Mouse (Mus musculus) midbrain, postnatal 0 days (tissue): ENCODE data around the gene Carns1. TPM values are rescaled to one million over a fixed set of nuclear protein-coding genes. Genes with fewer than 3 reads are reported as not detected.

ENCODE experiments used
- ATAC-seq: fragments of 200-750 bp; cut with Nextera tagmentation; 2 replicates; pipeline ENCODE4 v1.8.0; 2017; ENCODE audit warnings: moderate number of reproducible peaks, mild to moderate bottlenecking, moderate TSS enrichment, moderate library complexity; ENCODE audit not compliant: low FRiP score
- DNase-seq: peaks from one replicate; pipeline ENCODE4 v3.0.0-alpha.2; 2015; ENCODE audit warnings: low spot score
- H3K27ac ChIP-seq: fragments of 300-500 bp; sonication (generic); 2 replicates; pipeline ENCODE4 v1.5.1; 2014; ENCODE audit warnings: low read depth, mild to moderate bottlenecking, low read length, mixed read lengths
- H3K27me3 ChIP-seq: fragments of 300-500 bp; sonication (generic); 2 replicates; pipeline ENCODE4 v1.6.1; 2014; ENCODE audit warnings: low read length, control low read depth, mixed read lengths; ENCODE audit not compliant: insufficient read depth
- H3K36me3 ChIP-seq: fragments of 300-500 bp; sonication (generic); 2 replicates; pipeline ENCODE4 v1.6.1; 2014; ENCODE audit warnings: low read length, control low read depth, mixed read lengths; ENCODE audit not compliant: insufficient read depth
- H3K4me1 ChIP-seq: fragments of 300-500 bp; sonication (generic); 2 replicates; pipeline ENCODE4 v1.6.1; 2014; ENCODE audit warnings: mild to moderate bottlenecking, control low read depth, antibody characterized with exemption, low read length, mixed read lengths; ENCODE audit not compliant: insufficient read depth
- H3K4me2 ChIP-seq: fragments of 300-500 bp; sonication (generic); 2 replicates; pipeline ENCODE4 v1.6.1; 2014; ENCODE audit warnings: low read depth, mild to moderate bottlenecking, low read length, mixed read lengths; ENCODE audit not compliant: poor library complexity, severe bottlenecking
- H3K4me3 ChIP-seq: fragments of 300-500 bp; sonication (generic); 2 replicates; pipeline ENCODE4 v1.5.1; 2014; ENCODE audit warnings: low read depth, mild to moderate bottlenecking, low read length, moderate library complexity
- H3K9ac ChIP-seq: fragments of 300-500 bp; sonication (generic); replicated peaks from 2 replicates; pipeline ENCODE4 v1.6.1; 2014; ENCODE audit warnings: mild to moderate bottlenecking, low read length, moderate library complexity, mixed read lengths; ENCODE audit not compliant: poor library complexity, severe bottlenecking
- H3K9me3 ChIP-seq: fragments of 300-500 bp; sonication (generic); 2 replicates; pipeline ENCODE4 v1.6.1; 2016; ENCODE audit warnings: low read length, control low read depth
- CTCF ChIP-seq: IDR thresholded peaks from 2 replicates; pipeline ENCODE4 v1.5.1; 2016; ENCODE audit warnings: antibody characterized with exemption, mild to moderate bottlenecking
- WGBS: fragments of 180-500 bp; shearing (Covaris S2); extraction: QIAGEN DNeasy Blood & Tissue Kit; methylation state at CpG from one replicate; pipeline ENCODE4 v1.1.7; 2014; 5-methylcytosine and 5-hydroxymethylcytosine counted together
- polyA plus RNA-seq: library from polyadenylated mRNA; unstranded; fragments of >200 nt; fragmentation: Nextera tagmentation; extraction: Ambion mirVana; gene quantifications from 2 replicates; pipeline ENCODE4 v1.2.1, GENCODE M21; 2015
- total RNA-seq: library from RNA; depleted of rRNA; stranded (reverse); fragments of >200 nt; gene quantifications from 2 replicates; pipeline ENCODE4 v1.2.3, GENCODE M21; 2014

Gene Carns1
- total and polyA plus RNA-seq, 2 experiments from 2014 or later: 6.6 to 6.9 TPM

DNA sequence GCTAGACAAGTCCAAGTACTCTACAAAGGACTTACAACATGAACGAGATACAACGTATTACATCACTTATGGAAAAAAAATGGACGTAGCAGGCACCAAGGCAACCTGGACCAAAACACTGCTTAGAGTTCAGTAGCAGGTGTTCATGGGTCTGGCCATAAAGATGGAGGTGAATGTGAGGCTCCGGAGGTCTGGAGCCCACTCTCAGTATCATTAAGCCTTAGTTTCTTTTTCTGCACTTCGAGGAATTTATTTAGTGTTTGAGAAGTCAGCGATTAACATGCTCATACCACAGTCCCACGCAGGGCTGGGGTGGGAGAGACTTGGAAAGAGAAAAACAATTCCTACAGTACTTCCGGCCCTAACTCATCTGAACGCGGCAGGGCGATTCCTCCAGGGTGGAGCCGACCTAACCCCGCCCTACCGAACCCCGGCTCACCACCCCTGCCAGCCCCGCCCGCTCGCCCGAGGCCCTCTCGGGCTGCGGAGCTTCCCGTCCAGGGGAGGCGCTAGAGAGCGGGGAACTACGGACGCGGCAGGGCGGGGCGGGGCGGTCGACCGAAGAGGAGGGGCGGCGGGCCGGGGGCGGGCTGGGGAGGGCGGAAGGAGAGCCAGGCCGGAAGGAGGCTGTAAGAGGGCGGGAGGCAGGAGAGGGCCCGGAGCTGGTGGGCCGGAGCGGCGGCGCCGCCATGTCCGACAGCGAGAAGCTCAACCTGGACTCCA lies 16.4 kb upstream of the Carns1 start, which contains the start of gene Ppp1ca:
Gene Ppp1ca (plus strand): TSS at position 538 of the 723 bp plus-strand sequence.
- peak; percentile 88 for ATAC-seq
- Histone ChIP-seq H3K4me2 (peak within 1 kb of the TSS; percentile 88), H3K4me1 (peaks cover 10% of the 10 kb centered on the region), H3K9me3 (no peaks in the 10 kb centered on the region), H3K4me3 (peak within 1 kb of the TSS; percentile 94), H3K27me3 (no peaks in the 10 kb centered on the region), H3K36me3 (peaks cover 28% of the 10 kb centered on the region), H3K27ac (peak within 1 kb of the TSS; percentile 94), H3K9ac (peak within 1 kb of the TSS; percentile 100)
- peak; percentile 81 for TF ChIP-seq CTCF
- peak; percentile 90 for DNase-seq
- 6% methylated on average over 29 of the region's 47 CpGs for WGBS

DNA sequence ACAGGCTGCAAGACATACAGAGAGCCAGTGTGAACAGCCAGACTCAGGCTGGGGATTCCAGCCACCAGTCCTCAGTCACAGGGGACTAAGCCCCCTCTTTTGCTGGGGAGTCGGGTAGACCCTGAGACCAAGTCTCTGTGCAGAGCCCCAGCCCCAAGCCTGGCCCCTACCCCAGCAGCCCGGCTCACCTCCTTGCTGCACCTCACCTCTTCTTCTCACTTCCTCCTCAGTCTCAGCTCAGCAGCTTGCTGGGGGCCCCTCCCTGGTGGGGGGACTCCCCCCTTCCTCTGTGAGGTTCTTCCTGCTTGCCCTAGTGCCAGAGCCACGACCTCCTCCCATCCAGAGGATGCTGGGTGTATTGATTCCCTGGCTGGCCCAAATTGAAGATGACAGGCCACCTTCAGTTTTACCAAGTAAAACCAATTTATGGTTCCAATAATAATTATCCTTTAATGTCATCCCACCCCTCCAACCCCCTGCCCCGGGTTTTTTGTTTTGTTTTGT lies 15.6 kb upstream of the Carns1 start, which contains the start of gene Tbc1d10c:
Gene Tbc1d10c (minus strand): TSS at position 454 of the 504 bp plus-strand sequence.
- 67% methylated on average over 4 of the region's 4 CpGs for WGBS
- DNase-seq: no peak
- Histone ChIP-seq H3K4me3 (peak within 1 kb of the TSS; percentile 94), H3K9me3 (no peaks in the 10 kb centered on the region), H3K27me3 (no peaks in the 10 kb centered on the region), H3K4me1 (peaks cover 10% of the 10 kb centered on the region), H3K9ac (peak within 1 kb of the TSS; percentile 100), H3K4me2 (peak within 1 kb of the TSS; percentile 88), H3K36me3 (peaks cover 20% of the 10 kb centered on the region; the same call in 1 of the 2 replicates), H3K27ac (peak within 1 kb of the TSS; percentile 94)
- TF ChIP-seq CTCF: no peak
- ATAC-seq: no peak

DNA sequence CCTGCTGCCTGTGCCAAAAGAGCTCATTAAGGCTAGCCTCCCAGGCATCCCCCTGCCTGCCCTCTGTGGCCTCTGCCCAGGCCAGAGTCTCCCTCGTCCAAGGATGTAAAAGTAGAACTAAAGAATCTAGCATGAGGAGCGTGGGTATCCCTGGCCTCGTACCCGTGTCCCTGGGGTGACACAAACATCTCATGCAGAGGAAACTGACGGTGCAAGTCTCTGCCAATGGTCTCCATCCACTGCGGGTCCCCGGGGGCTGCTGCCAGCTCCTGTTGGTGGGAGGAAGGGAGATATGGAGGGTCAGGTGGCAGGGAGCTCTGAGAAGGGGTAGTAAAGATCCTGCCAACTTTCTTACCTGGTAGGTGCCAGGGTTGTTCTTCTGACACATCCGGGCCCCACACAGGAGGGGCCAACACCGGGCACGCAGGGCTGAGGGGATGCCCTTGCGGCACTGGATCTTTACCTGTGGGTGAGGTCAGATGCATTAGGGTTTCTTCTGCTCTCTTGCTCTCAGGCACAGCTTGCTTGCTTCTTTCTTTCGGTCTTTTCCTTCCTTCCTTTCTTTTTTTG lies 13.9 kb upstream of the Carns1 start:
- no peak for TF ChIP-seq CTCF
- Histone ChIP-seq H3K36me3 (peaks cover 3% of the 10 kb centered on the region; the same call in 1 of the 2 replicates), H3K9ac (no peak overlapping the region), H3K4me2 (no peak overlapping the region), H3K4me1 (peaks cover 10% of the 10 kb centered on the region), H3K27me3 (no peaks in the 10 kb centered on the region), H3K9me3 (no peaks in the 10 kb centered on the region), H3K4me3 (no peak overlapping the region), H3K27ac (no peak overlapping the region)
- ATAC-seq (no peak), DNase-seq (no peak)
- 86% methylated on average over 12 of the region's 12 CpGs for WGBS

DNA sequence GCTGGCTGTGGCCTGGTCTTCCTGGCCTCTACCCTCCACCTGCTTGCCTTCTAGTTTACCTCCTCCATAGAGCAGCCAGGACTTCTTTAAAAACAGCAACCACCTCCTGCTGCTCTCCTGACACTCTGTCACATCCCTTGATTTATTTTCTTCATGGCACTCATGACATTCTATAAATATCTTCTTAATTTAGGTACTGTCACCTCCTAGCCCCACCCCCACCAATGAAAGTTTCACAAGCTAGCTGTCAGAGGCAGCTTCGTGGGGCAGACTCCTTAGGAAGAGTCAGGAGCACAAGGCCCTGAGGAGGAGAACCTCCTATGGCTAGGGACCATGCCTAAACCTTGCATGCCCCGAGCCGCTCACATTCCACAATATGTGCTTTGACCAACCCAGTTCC lies 12.0 kb upstream of the Carns1 start:
- Histone ChIP-seq H3K9ac (no peak overlapping the region), H3K4me1 (no peaks in the 10 kb centered on the region), H3K36me3 (no peaks in the 10 kb centered on the region), H3K4me2 (no peak overlapping the region), H3K9me3 (no peaks in the 10 kb centered on the region), H3K27ac (no peak overlapping the region), H3K27me3 (no peaks in the 10 kb centered on the region), H3K4me3 (no peak overlapping the region)
- ATAC-seq (no peak), DNase-seq (no peak)
- TF ChIP-seq CTCF: no peak
- 74% methylated on average over 3 of the region's 3 CpGs for WGBS

DNA sequence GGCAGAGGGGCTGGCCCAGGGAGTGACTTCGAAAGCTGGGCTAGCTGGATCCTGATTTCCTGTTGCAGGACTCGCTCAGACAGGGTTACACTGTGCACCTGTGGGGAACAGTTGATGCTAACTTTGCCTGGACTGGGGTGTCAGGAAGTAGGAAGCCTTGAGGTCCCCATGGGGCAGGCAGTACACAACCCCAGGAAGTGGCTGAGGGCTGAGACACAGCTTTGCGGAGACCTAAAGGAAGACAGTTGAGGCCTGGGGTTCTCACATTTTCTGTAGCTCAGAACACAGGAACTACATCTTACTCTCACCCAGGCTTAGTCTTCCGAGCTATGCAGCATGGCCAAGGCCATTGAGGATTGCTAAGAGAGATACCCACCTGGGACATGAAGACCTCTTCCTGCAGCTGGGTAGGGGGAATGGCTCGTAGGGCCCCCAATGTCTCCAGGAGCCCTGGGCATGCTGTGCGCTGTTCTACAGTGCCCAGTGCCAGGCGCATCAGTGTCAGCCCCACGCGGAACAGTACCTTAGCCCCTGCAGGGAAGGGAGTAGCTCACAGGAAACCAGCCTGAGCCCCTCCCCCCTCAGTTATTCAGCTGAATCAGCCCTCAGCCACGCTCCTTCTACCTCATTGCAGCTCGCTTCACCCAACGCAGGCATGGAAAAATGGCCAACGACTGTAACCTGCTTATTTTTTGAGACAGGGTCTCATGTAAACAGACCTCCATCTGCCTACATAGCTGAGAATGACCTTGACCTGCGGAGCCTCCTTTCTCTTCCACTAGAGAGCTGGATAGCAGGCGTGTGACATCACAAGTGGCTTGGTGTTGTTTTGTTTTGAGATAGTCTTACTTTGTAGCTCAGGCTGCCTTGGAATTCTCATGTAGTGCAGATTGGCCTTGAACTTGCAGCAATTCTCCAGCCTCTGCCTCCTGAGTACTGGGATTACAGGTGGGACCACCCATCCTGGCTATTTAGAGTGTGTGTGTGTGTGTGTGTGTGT lies 10.0 kb upstream of the Carns1 start:
- no peak for TF ChIP-seq CTCF
- Histone ChIP-seq H3K9me3 (no peaks in the 10 kb centered on the region), H3K4me1 (peaks cover 4% of the 10 kb centered on the region; the same call in 1 of the 2 replicates), H3K4me3 (no peak overlapping the region), H3K27ac (no peak overlapping the region), H3K4me2 (no peak overlapping the region), H3K36me3 (no peaks in the 10 kb centered on the region), H3K9ac (no peak overlapping the region), H3K27me3 (no peaks in the 10 kb centered on the region)
- DNase-seq: no peak
- no peak for ATAC-seq
- WGBS: 70% methylated on average over 15 of the region's 15 CpGs
